Mouse (Mus musculus): Measurements from ENCODE around the gene Gpr173. TPM values are rescaled to one million over a fixed set of nuclear protein-coding genes. Genes with fewer than 3 reads are reported as not detected.
"Not testable (repeated sequence)": the region's sequence is repeated elsewhere in the genome, so short reads cannot be mapped to it uniquely, and the experiment has no call there.

Gene Gpr173
- total RNA-seq (2021) (1 to 10 TPM; 1.6 to 1.8 TPM), polyA plus RNA-seq (2012; rRNA removed) (1.3 and 3.3 TPM in 2 replicates)
- long read RNA-seq: 0 reads

DNA sequence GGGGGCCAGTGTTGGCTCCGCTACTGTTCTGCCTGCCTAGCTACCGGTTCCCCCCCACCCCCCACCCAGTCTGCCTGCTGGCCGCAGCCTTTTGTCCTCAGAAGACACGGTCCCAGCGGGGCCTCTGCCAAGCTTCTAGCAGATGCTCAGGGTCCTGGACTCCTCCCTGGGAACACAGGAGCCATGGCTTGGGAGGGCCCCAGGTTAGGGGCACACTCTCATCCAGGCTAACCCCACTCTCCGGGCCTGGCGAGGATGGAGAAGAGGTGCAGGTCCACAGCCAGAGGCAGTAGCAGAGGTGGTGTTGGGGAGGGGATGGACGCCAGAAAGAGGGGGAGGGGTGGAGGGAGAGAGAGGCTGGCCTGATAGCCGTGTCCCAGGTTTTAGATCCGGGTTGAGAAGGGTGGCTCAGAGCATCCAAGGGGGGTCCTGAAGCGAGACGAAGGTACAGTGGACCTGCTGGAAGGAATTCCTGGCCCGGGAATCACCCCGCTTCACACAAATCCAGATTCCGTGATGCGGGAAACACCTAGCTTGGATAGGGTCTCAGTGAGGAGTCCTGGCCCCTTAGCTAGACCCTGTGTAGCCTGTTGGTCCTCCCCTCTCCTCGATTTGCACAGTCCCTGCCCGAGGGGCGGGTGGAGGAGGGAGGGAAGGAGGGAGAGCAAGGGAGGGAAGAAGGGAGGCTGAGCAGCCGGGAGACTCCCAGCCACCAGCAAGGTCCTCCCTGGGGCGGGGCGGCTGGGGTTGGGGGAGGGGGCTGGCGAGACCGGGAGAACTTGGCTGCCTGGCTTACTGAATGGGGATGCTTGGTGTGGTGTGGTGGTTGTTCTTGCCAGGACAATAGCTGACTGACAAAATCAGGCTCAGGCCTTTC, at the start of gene Gpr173:
Gpr173 (minus strand) TSS at position 308 of the 877 bp plus-strand sequence.
- DNase-seq: peak; percentile 39

GRCm38 (mm10) chrX:152403251-152403650, 34.7 kb upstream of the Gpr173 start:
- no peak for DNase-seq

DNA sequence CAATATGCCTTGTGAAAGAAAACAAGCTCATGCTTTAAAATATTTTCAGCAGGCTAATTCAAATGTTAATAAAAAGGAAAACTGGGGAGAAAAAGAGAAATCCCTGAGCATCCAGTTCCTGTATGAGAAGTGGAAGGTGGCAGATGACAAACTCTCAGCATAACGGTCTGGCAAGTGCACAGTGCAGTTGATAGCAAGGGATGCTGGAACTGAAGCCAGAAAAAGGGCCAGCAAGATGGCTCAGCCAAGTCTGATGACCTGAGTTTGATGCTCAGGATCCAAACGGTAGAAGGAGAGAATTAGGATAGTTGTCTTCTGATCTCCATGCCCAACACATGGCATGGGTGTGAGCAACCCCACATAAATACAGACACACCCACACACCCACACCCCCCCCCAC, 31.6 kb upstream of the Gpr173 start:
- no peak for DNase-seq

GRCm38 (mm10) chrX:152368054-152368396, 479 bp downstream of the Gpr173 start:
- no peak for DNase-seq

DNA sequence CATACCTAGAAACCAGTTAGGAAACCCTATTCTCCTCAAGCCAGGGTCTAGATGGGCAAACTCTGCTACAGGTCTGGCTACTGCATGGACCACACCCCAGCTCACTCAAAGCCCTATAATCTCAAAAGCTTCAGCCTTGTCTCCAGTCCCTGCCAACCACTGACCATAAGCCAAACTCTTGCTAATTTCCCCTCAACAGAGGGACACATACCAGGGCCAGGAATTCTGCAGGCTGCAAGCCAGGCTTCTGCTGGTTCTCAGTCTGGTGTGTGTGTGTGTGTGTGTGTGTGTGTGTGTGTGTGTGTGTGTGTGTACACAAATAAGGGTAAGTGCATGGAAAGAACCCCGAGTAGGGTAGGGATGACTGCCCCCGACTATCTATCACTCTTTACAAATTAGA, 2.1 kb downstream of the Gpr173 start:
- DNase-seq: no peak

DNA sequence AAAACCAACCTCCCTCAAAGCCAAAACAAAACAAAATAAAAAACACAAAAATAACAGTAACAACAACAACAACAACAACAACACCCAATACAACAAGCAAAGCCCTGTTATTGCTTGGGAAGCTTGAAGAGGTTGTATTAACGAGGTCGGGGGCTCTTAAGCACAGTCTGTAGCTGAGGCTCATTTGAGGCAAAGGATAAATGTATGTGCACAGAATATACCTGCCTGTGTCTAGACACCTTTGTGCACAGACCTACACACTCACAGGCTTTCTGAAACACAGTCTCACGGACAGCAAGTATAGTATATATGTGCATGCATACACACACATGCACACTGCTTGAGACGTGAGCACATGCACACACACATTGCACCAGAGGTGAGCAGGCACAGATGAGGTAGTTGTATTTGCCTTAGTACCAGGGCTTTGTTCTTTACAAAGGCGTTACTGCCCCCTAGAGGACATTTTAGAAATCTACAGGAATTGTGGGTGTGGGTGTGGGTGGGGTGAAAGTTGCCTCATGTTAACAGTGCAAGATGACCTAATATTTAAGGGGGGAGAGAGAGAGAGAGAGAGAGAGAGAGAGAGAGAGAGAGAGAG, 15.9 kb downstream of the Gpr173 start:
- DNase-seq: peak; percentile 39

DNA sequence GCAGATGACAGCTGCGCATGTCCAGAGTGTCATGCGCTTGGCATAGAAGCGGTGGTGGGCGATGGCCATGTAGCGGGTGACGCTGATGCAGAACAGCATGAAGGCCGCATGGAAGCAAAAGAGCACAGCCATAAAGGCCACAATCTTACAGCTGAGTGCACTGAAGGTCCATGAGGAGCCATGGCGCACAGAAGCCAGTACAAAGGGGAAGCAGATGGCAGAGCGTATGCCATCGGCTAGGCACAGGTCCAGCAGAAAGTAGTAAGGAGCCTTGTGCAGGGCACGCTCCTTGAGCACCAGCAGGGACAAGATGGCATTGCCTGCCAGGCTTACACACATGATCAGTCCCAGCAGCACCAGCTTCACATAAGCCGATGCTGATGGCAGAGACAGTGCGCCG, 21.5 kb downstream of the Gpr173 start:
- DNase-seq: no peak

DNA sequence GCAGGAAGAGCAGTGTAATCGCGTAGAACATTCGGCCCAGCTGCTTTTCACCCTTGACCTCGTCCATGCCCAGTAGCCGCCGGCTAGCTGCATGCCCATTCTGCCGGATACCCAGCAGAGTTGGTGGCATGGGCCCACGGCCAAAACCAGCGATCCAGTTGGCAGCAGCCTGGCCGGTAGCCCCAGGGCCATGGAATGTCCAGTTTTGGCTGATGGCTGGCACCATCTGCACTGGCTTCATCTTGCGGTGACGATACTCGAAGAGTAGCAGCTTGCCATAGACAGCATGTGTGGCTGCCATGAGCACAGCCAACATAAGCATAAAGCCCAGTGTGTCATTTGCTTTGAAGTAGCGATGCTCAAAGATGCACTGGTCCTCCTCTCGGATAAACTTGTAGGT, 21.9 kb downstream of the Gpr173 start:
- no peak for DNase-seq

- DNase-seq: no peak
Measured at GRCm38 (mm10) chrX:152342903-152343302, 25.6 kb downstream of the Gpr173 start.

- DNase-seq: peak; percentile 96
Measured at GRCm38 (mm10) chrX:152342358-152342901, 26.1 kb downstream of the Gpr173 start, which contains the start of gene Tspyl2. Tspyl2 (minus strand) TSS chrX:152342425.

DNA sequence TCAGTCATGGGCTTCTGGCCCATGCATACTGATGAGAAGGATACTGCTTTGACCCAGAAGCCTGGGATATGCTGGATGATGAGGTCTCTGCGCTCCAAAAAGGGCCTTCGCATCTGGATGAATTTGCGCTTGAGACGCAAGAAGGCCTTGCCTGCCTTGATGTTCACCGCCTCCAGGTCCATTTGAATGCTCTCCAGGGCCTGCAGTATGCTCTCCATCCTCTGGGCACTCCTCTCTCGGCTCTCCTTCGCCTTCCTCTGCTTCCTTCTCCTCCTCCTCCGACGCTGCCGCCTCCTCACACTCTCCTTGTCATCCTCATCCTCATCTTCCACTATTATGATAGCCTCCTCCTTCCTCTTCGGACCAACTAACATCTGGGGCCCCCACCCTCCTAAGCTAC, 27.0 kb downstream of the Gpr173 start:
- DNase-seq: peak; percentile 21

GRCm38 (mm10) chrX:152336546-152337332, 31.8 kb downstream of the Gpr173 start:
- DNase-seq: peak; percentile 92

- not testable (repeated sequence) for DNase-seq
Measured at GRCm38 (mm10) chrX:152336123-152336522, 32.4 kb downstream of the Gpr173 start.

- not testable (repeated sequence) for DNase-seq
Measured at GRCm38 (mm10) chrX:152329400-152329799, 39.1 kb downstream of the Gpr173 start.

DNA sequence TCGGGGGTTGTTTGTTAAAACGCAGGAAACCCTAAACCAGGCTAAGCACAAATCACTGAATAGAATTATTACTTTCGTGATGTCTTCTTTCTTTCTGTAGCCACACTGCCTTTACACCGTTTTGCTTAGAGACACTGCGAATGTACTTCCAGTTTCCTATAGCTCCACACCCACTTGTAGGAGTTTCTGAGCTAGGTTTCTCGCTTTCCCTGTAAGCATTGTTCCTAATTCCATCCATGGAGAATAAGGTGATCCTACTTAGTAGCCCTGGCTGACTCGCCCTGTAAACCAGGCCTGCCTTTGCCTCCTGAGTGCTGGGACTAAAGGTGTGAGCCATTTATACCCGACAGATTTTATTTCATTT, 40.8 kb downstream of the Gpr173 start:
- no peak for DNase-seq

GRCm38 (mm10) chrX:152326996-152327688, 41.4 kb downstream of the Gpr173 start, which contains the start of gene Kantr:
Kantr (minus strand) TSS chrX:152327495.
- peak; percentile 88 for DNase-seq

GRCm38 (mm10) chrX:152323584-152323983, 44.9 kb downstream of the Gpr173 start:
- DNase-seq: no peak

DNA sequence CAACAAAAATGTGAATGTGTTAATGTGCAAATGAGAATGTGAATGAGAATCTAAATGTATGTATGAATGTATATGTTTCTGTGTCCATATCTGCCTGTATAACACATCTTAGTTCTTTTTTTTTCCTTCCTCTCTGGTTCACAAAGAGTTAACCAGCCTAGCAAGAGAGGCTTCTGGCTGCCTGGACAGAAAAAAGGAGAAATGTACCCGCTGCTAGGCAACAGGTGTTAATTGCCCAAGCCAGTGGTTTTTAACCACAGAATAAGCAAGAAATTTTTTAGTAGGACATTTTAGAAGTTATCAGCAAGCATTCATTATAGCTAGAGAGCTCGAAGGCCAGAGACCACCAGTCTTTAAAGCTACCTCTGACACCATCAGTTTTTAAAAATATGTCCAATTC, 45.7 kb downstream of the Gpr173 start:
- no peak for DNase-seq

DNA sequence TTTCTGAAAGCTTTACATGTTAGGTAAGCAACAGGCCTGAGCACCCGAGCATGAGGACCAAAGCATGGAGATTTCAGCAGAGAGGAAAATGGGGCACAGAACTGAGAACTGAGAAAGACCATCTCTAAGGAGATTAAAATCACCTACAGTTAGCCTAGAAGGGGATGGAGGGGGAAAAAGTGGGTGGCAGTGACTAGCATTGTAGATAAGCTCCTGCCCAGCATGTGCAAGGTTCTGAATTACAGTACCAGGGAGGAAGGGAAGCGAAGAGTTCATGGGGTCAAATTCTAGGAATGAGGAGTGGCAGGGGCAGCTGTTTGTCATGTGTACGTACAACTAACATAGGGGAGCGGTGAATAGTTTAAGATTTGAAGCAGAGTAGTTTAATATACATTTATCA, 48.0 kb downstream of the Gpr173 start:
- DNase-seq: no peak

DNA sequence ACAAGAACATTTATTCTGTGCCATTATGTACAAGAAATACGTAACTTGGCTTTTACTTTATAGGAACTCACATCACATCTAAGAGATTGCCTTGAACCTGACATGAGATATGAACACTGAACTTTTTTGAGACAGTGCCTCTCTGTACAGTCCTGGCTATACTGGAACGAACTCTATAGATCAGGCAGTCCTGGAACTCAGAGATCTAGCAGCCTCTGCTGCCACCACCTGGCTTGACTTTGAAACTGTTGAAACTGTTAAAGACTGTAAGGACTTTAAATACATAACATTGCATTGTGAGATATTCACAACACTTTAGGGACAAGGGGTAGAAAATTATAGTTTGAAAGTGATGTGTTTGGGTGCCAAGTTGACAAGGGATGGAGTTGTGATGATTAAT, 60.6 kb downstream of the Gpr173 start:
- DNase-seq: peak; percentile 52

- DNase-seq: no peak
Measured at GRCm38 (mm10) chrX:152307371-152307770, 61.1 kb downstream of the Gpr173 start.

GRCm38 (mm10) chrX:152306224-152306623, 62.3 kb downstream of the Gpr173 start:
- DNase-seq: no peak
